9 mouse cellular contexts compared by ENCODE assay signal in genomic region chr5:112242361-112242778, GRCm38 (mm10). TPM values are rescaled to one million over a fixed set of nuclear protein-coding genes. Genes with fewer than 3 reads are reported as not detected.
DNase-seq lines count a peak whose midpoint lies in the region; ATAC-seq and TF ChIP-seq lines count a peak whose summit lies in the region.
"Had no signal": no experiment of that assay in that cellular context is flagged by ENCODE, and none has a peak within 500 bp of the region (broad histone marks: within the 10 kb centered on the region; RNA-seq: fewer than 3 reads in every experiment).

No protein-coding gene starts in this region.

- intact Hi-C loops in left cerebral cortex, adult 2 months (cut with DNase I) = loop anchor here (5.0 kb wide), 1 partner anchor 185 kb away; no protein-coding TSS in a partner anchor

- peak; percentile 99 for DNase-seq in 416B (ENCODE audit: low read depth)
- peak; percentile 76 for DNase-seq in T-cell, adult 2 months (ENCODE audit: low spot score)
- DNase-seq in heart, postnatal 4 days = peak; percentile 68
- no peak for DNase-seq in testis, postnatal 14 days (ENCODE audit: low spot score)
- DNase-seq in left cerebral cortex, adult 2 months (ENCODE audit: extremely low spot score in 1 of 2, low spot score in 2 of 2) = no peak
- DNase-seq in layer of hippocampus, postnatal 10 days (ENCODE audit: low spot score in 2 of 2) = no peak

- no peak overlapping the region for H3K9ac ChIP-seq in liver, embryonic 16.5 days (ENCODE audit: low read depth, low read length)
- H3K9ac ChIP-seq in forebrain, embryonic 16.5 days (replicated peaks; ENCODE audit: low read depth, low read length) = no peak overlapping the region
- H3K9ac ChIP-seq: heart, embryonic 13.5 days had no signal

- TF ChIP-seq CTCF in left cerebral cortex, adult 2 months (IDR thresholded peaks at IDR 0.05) = no peak

- no peaks in the 10 kb centered on the region for H3K36me3 ChIP-seq in liver, embryonic 16.5 days (ENCODE audit: control insufficient read depth, insufficient read depth)
- H3K36me3 ChIP-seq in forebrain, embryonic 16.5 days (ENCODE audit: control insufficient read depth, insufficient read depth) = no peaks in the 10 kb centered on the region
- H3K36me3 ChIP-seq: heart, embryonic 13.5 days had no signal

- H3K9me3 ChIP-seq in liver, embryonic 16.5 days (replicated peaks; ENCODE audit: control insufficient read depth, low read length) = no peaks in the 10 kb centered on the region
- H3K9me3 ChIP-seq in forebrain, embryonic 16.5 days (ENCODE audit: control insufficient read depth, low read length) = no peaks in the 10 kb centered on the region
- H3K9me3 ChIP-seq: heart, embryonic 13.5 days had no signal

- H3K4me2 ChIP-seq in liver, embryonic 16.5 days (ENCODE audit: low read depth, low read length) = no peak overlapping the region
- H3K4me2 ChIP-seq in forebrain, embryonic 16.5 days (ENCODE audit: low read length) = no peak overlapping the region
- H3K4me2 ChIP-seq: heart, embryonic 13.5 days had no signal

- WGBS in liver, embryonic 16.5 days (ENCODE audit: insufficient replicate concordance) = 20% methylated on average over 5 of the region's 5 CpGs
- WGBS in forebrain, embryonic 16.5 days = 52% methylated on average over 5 of the region's 5 CpGs

- peak; percentile 58 for ATAC-seq in liver, embryonic 16.5 days (ENCODE audit: low read depth)
- ATAC-seq in forebrain, embryonic 16.5 days = no peak

- H3K4me3 ChIP-seq in liver, embryonic 16.5 days (ENCODE audit: low read depth, low read length) = no peak overlapping the region
- H3K4me3 ChIP-seq in left cerebral cortex, adult 2 months = no peak overlapping the region
- H3K4me3 ChIP-seq in forebrain, embryonic 16.5 days (replicated peaks; ENCODE audit: low read length) = no peak overlapping the region
- H3K4me3 ChIP-seq: heart, embryonic 13.5 days had no signal

- peaks cover 8% of the 10 kb centered on the region for H3K27me3 ChIP-seq in liver, embryonic 16.5 days (ENCODE audit: control insufficient read depth, insufficient read depth, low read depth, low read length)
- H3K27me3 ChIP-seq in forebrain, embryonic 16.5 days (replicated peaks; ENCODE audit: control insufficient read depth, insufficient read depth, low read length) = no peaks in the 10 kb centered on the region

- H3K27ac ChIP-seq in liver, embryonic 16.5 days (ENCODE audit: low read length) = peak overlapping the region; percentile 13
- H3K27ac ChIP-seq in left cerebral cortex, adult 2 months = no peak overlapping the region
- no peak overlapping the region for H3K27ac ChIP-seq in forebrain, embryonic 16.5 days (ENCODE audit: low read length)
- H3K27ac ChIP-seq: heart, embryonic 13.5 days had no signal

- peaks cover 29% of the 10 kb centered on the region for H3K4me1 ChIP-seq in liver, embryonic 16.5 days (ENCODE audit: control insufficient read depth, low read depth, low read length)
- H3K4me1 ChIP-seq in forebrain, embryonic 16.5 days (replicated peaks; ENCODE audit: control insufficient read depth, insufficient read depth, low read length) = peaks cover 12% of the 10 kb centered on the region

RNA-seq across cellular contexts. Expression of gene Cryba4, which starts 9.9 kb away (rescaled TPM):
- total RNA-seq in heart, postnatal 4 days (2021) = 1 to 10 TPM; 1.7 to 2.3 TPM
- polyA plus RNA-seq in liver, embryonic 16.5 days (2015; fragmentation: Nextera tagmentation; extraction: Ambion mirVana) = 0.49 and 0.67 TPM in 2 replicates
- total RNA-seq in left cerebral cortex, adult 2 months (2021) = under 1 TPM in 1 of 2 experiments, not detected in 1; 0.49 TPM
- 0.75 and 1.4 TPM in 2 replicates for polyA plus RNA-seq in forebrain, embryonic 16.5 days (2015; fragmentation: Nextera tagmentation; extraction: Ambion mirVana)
- 1 to 10 TPM in 1 of 2 experiments, under 1 TPM in 1; 0.94 to 2.4 TPM for total RNA-seq in layer of hippocampus, postnatal 10 days (2021)

RNA-seq across cellular contexts. Expression of gene Crybb1, which starts 13.2 kb away (rescaled TPM):
- not detected for total RNA-seq in heart, postnatal 4 days (2021)
- polyA plus RNA-seq in liver, embryonic 16.5 days (2015; fragmentation: Nextera tagmentation; extraction: Ambion mirVana) = 0.28 and 0.32 TPM in 2 replicates
- total RNA-seq in left cerebral cortex, adult 2 months (2021) = 1 to 10 TPM; 6.9 to 7.4 TPM
- 4.6 and 5.8 TPM in 2 replicates for polyA plus RNA-seq in forebrain, embryonic 16.5 days (2015; fragmentation: Nextera tagmentation; extraction: Ambion mirVana)
- total RNA-seq in layer of hippocampus, postnatal 10 days (2021) = 10 to 100 TPM; 11.3 to 12.4 TPM

RNA-seq across cellular contexts. Expression of gene Tpst2, which starts 34.1 kb away (rescaled TPM):
- 10 to 100 TPM; 44.4 to 45.6 TPM for total RNA-seq in heart, postnatal 4 days (2021)
- polyA plus RNA-seq in liver, embryonic 16.5 days (2015; fragmentation: Nextera tagmentation; extraction: Ambion mirVana) = 38.5 and 38.8 TPM in 2 replicates
- total RNA-seq in left cerebral cortex, adult 2 months (2021) = 10 to 100 TPM; 37.5 to 41.9 TPM
- 27.9 and 30.2 TPM in 2 replicates for polyA plus RNA-seq in forebrain, embryonic 16.5 days (2015; fragmentation: Nextera tagmentation; extraction: Ambion mirVana)
- 10 to 100 TPM; 34.0 to 38.9 TPM for total RNA-seq in layer of hippocampus, postnatal 10 days (2021)

Comparison
In these comparisons a context has a peak if more than half of its experiments do, and no peak if none do; other contexts are left out.
1. DNase-seq: peak in 416B (single experiment), T-cell, adult 2 months (single experiment) and heart, postnatal 4 days (single experiment); none in testis, postnatal 14 days (single experiment), left cerebral cortex, adult 2 months (0 of 2) and layer of hippocampus, postnatal 10 days (0 of 2).
2. RNA of gene Crybb1, which starts 13.2 kb away (total RNA-seq): 11.3 to 12.4 TPM in layer of hippocampus, postnatal 10 days and 6.9 to 7.4 TPM in left cerebral cortex, adult 2 months; not detected in heart, postnatal 4 days; every median in the first group is over 4 times any median in the second.